Mouse (Mus musculus) liver, embryonic 14.5 days (tissue): ENCODE measurements around the gene Fhl2. TPM values are rescaled to one million over a fixed set of nuclear protein-coding genes. Genes with fewer than 3 reads are reported as not detected.
A peak's percentile ranks its signal among the peaks of the same experiment; 100 is the strongest.
"Not testable (repeated sequence)": the region's sequence is repeated elsewhere in the genome, so short reads cannot be mapped to it uniquely, and the experiment has no call there.

Experiments
- ATAC-seq: fragments of 200-750 bp; cut with Nextera tagmentation; 2 replicates; pipeline ENCODE4 v1.8.0; 2017; ENCODE audit warnings: moderate number of reproducible peaks, mild to moderate bottlenecking, moderate library complexity; ENCODE audit not compliant: insufficient read depth
- DNase-seq, 3 experiments: peaks; one replicate each; pipeline ENCODE4 v3.0.0-alpha.2; 2012 to 2013; ENCODE audit warnings: low read depth in 3 of 3, low spot score in 3 of 3
- H3K27ac ChIP-seq: fragments of 300-500 bp; sonication (generic); 2 replicates; pipeline ENCODE4 v1.5.1; 2014; ENCODE audit warnings: moderate library complexity, mild to moderate bottlenecking, control low read depth, inconsistent platforms
- H3K27me3 ChIP-seq: fragments of 300-500 bp; sonication (generic); 2 replicates; pipeline ENCODE4 v1.6.1; 2014; ENCODE audit warnings: mild to moderate bottlenecking, low read length, moderate library complexity; ENCODE audit not compliant: control insufficient read depth, insufficient read depth
- H3K36me3 ChIP-seq: fragments of 300-500 bp; sonication (generic); replicated peaks from 2 replicates; pipeline ENCODE4 v1.6.1; 2014; ENCODE audit warnings: low read depth; ENCODE audit not compliant: control insufficient read depth, insufficient read depth
- H3K4me1 ChIP-seq, 2 experiments: fragments of 200-500 bp in 1 of 2; fragments of 300-500 bp in 1 of 2; sonication (generic) in 1 of 2; replicated peaks; 2 replicates each; pipeline ENCODE4 v1.6.1; 2012 to 2014; ENCODE audit warnings: antibody characterized with exemption in 1 of 2, inconsistent platforms in 1 of 2, low read length in 1 of 2; ENCODE audit not compliant: control insufficient read depth in 2 of 2, insufficient read depth in 2 of 2
- H3K4me2 ChIP-seq: fragments of 300-500 bp; sonication (generic); 2 replicates; pipeline ENCODE4 v1.6.1; 2014; ENCODE audit warnings: low read depth, mild to moderate bottlenecking, control low read depth, moderate library complexity
- H3K4me3 ChIP-seq, 2 experiments: fragments of 200-500 bp in 1 of 2; fragments of 300-500 bp in 1 of 2; sonication (generic) in 1 of 2; 2 replicates each; pipeline ENCODE4 v1.5.1; 2012 to 2014; ENCODE audit warnings: low read depth in 2 of 2, low read length in 2 of 2, mild to moderate bottlenecking in 2 of 2, control low read depth in 1 of 2, inconsistent platforms in 1 of 2, moderate library complexity in 1 of 2; ENCODE audit not compliant: insufficient read depth in 1 of 2
- H3K9ac ChIP-seq: fragments of 300-500 bp; sonication (generic); replicated peaks from 2 replicates; pipeline ENCODE4 v1.6.1; 2014; ENCODE audit warnings: mild to moderate bottlenecking, control low read depth, moderate library complexity
- H3K9me3 ChIP-seq: fragments of 300-500 bp; sonication (generic); 2 replicates; pipeline ENCODE4 v1.6.1; 2016; ENCODE audit warnings: low read length, mixed read lengths; ENCODE audit not compliant: control insufficient read depth
- CTCF ChIP-seq: IDR thresholded peaks from 2 replicates; pipeline ENCODE4 v1.5.1; 2016; ENCODE audit warnings: antibody characterized with exemption, low read depth, control low read depth
- EP300 ChIP-seq: IDR thresholded peaks from 2 replicates; pipeline ENCODE4 v1.6.1; 2016; ENCODE audit warnings: antibody characterized with exemption, low read depth
- WGBS: fragments of 180-500 bp; shearing (Covaris S2); extraction: QIAGEN DNeasy Blood & Tissue Kit; methylation state at CpG from one replicate; pipeline ENCODE4 v1.1.7; 2014; ENCODE audit not compliant: insufficient replicate concordance; 5-methylcytosine and 5-hydroxymethylcytosine counted together
- polyA plus RNA-seq, 2 experiments: library from polyadenylated mRNA; depleted of rRNA in 1 of 2; stranded (reverse) in 1 of 2; unstranded in 1 of 2; fragments of >200 nt; fragmentation: Nextera tagmentation in 1 of 2; extraction: Ambion mirVana in 1 of 2; gene quantifications; 2 replicates each; pipeline versions ENCODE4 v1.2.1 to v1.2.3; 2012 to 2014

Gene Fhl2
- polyA plus RNA-seq, 2 experiments: 2.3 to 2.9 TPM

- WGBS: 37% methylated on average over 1 of the region's 1 CpGs
- H3K4me2 ChIP-seq: no peak overlapping the region
- H3K4me1 ChIP-seq: no peaks in the 10 kb centered on the region
- H3K9me3 ChIP-seq: no peaks in the 10 kb centered on the region
- no peak overlapping the region for H3K9ac ChIP-seq
- no peak for DNase-seq
- TF ChIP-seq CTCF: no peak
- no peak for TF ChIP-seq EP300
- H3K4me3 ChIP-seq: no peak overlapping the region
- no peaks in the 10 kb centered on the region for H3K27me3 ChIP-seq
- no peak overlapping the region for H3K27ac ChIP-seq
- no peaks in the 10 kb centered on the region for H3K36me3 ChIP-seq
- no peak for ATAC-seq
Measured at GRCm38 (mm10) chr1:43196059-43196458, 725 bp downstream of the Fhl2 start.

GRCm38 (mm10) chr1:43193423-43193822 lies 3.4 kb downstream of the Fhl2 start:
- DNase-seq: no peak
- Histone ChIP-seq H3K9ac (no peak overlapping the region), H3K27ac (no peak overlapping the region), H3K27me3 (no peaks in the 10 kb centered on the region), H3K4me1 (no peaks in the 10 kb centered on the region), H3K4me2 (no peak overlapping the region), H3K36me3 (no peaks in the 10 kb centered on the region), H3K4me3 (no peak overlapping the region), H3K9me3 (no peaks in the 10 kb centered on the region)
- TF ChIP-seq CTCF (no peak), EP300 (no peak)
- WGBS: 72% methylated on average over 6 of the region's 6 CpGs
- ATAC-seq: no peak

GRCm38 (mm10) chr1:43192471-43192870 lies 4.3 kb downstream of the Fhl2 start:
- Histone ChIP-seq H3K4me1 (no peaks in the 10 kb centered on the region), H3K4me3 (no peak overlapping the region), H3K4me2 (no peak overlapping the region), H3K36me3 (no peaks in the 10 kb centered on the region), H3K9me3 (no peaks in the 10 kb centered on the region), H3K27me3 (no peaks in the 10 kb centered on the region), H3K27ac (no peak overlapping the region), H3K9ac (no peak overlapping the region)
- DNase-seq (no peak), ATAC-seq (no peak)
- WGBS: 64% methylated on average over 10 of the region's 10 CpGs
- TF ChIP-seq CTCF: no peak
- no peak for TF ChIP-seq EP300

GRCm38 (mm10) chr1:43191078-43191477 lies 5.7 kb downstream of the Fhl2 start:
- DNase-seq (no peak), ATAC-seq (no peak)
- no peaks in the 10 kb centered on the region for H3K36me3 ChIP-seq
- no peaks in the 10 kb centered on the region for H3K9me3 ChIP-seq
- no peak overlapping the region for H3K4me2 ChIP-seq
- WGBS: 66% methylated on average over 8 of the region's 8 CpGs
- H3K9ac ChIP-seq: no peak overlapping the region
- H3K4me3 ChIP-seq: no peak overlapping the region
- TF ChIP-seq EP300: no peak
- TF ChIP-seq CTCF: no peak
- no peaks in the 10 kb centered on the region for H3K27me3 ChIP-seq
- H3K27ac ChIP-seq: no peak overlapping the region
- H3K4me1 ChIP-seq: no peaks in the 10 kb centered on the region

GRCm38 (mm10) chr1:43188893-43189292 lies 7.9 kb downstream of the Fhl2 start:
- H3K9me3 ChIP-seq, H3K36me3 ChIP-seq, ATAC-seq, H3K4me2 ChIP-seq, H3K9ac ChIP-seq, H3K27ac ChIP-seq, H3K4me1 ChIP-seq, H3K27me3 ChIP-seq, H3K4me3 ChIP-seq: not testable (repeated sequence)
- peak in 2 of 3 experiments; percentile 3 to 20 for DNase-seq
- 85% methylated on average over 11 of the region's 16 CpGs for WGBS

- 37% methylated on average over 7 of the region's 7 CpGs for WGBS
- TF ChIP-seq EP300 (no peak), CTCF (no peak)
Measured at GRCm38 (mm10) chr1:43186334-43186733, 10.4 kb downstream of the Fhl2 start.

More at GRCm38 (mm10) chr1:43186334-43186733, 10.4 kb downstream of the Fhl2 start:
- Histone ChIP-seq H3K4me2 (no peak overlapping the region), H3K9ac (no peak overlapping the region), H3K9me3 (no peaks in the 10 kb centered on the region), H3K27ac (no peak overlapping the region), H3K4me3 (no peak overlapping the region), H3K4me1 (no peaks in the 10 kb centered on the region), H3K36me3 (no peaks in the 10 kb centered on the region), H3K27me3 (no peaks in the 10 kb centered on the region)
- ATAC-seq: no peak
- no peak for DNase-seq
